Mouse (Mus musculus): ENCODE data around the gene Ccdc102a. TPM values are rescaled to one million over a fixed set of nuclear protein-coding genes. Genes with fewer than 3 reads are reported as not detected.

Gene Ccdc102a
- total and polyA plus RNA-seq, 3 experiments = 5.0 to 6.4 (median 5.7) TPM

GRCm38 (mm10) chr8:94913061-94913660 is 4.7 kb downstream of the Ccdc102a start:
- Histone ChIP-seq H3K79me2 (replicated peaks; ENCODE audit: control insufficient read depth, insufficient read depth, low read length) (no peaks in the 10 kb centered on the region), H3K27ac (no peak overlapping the region), H3K4me3 (0 out of 2 replicates have a peak overlapping the region, but pooled peaks have one; percentile 23), H3K27me3 (ENCODE audit: control insufficient read depth, insufficient read depth, low read length) (no peaks in the 10 kb centered on the region), H3K36me3 (ENCODE audit: control insufficient read depth, insufficient read depth, low read length) (no peaks in the 10 kb centered on the region), H3K9ac (ENCODE audit: low read depth, low read length) (0 out of 2 replicates have a peak overlapping the region, but pooled peaks have one; percentile 4), H3K4me1 (ENCODE audit: control insufficient read depth, insufficient read depth, low read length) (peaks cover 10% of the 10 kb centered on the region)
- peak; percentile 56 to 57 for DNase-seq
- no peak for TF ChIP-seq POLR2A (IDR thresholded peaks at IDR 0.05; ENCODE audit: insufficient read depth, low read depth, low read length)
- peak; percentile 69 for TF ChIP-seq CTCF (IDR thresholded peaks at IDR 0.05)
- WGBS = 52% methylated on average over 76 of the region's 77 CpGs
- intact Hi-C loops (cut with DNase I) = no loop called here

GRCm38 (mm10) chr8:94908847-94909246 is 9.1 kb downstream of the Ccdc102a start:
- intact Hi-C loops (cut with DNase I) = loop anchor here (1.0 to 5.0 kb wide), 4 partner anchors 34 to 202 kb away; no protein-coding TSS in a partner anchor
- peak overlapping the region; percentile 11; the same call in 1 of the 2 replicates for H3K4me3 ChIP-seq
- peaks cover 17% of the 10 kb centered on the region for H3K4me1 ChIP-seq (ENCODE audit: control insufficient read depth, insufficient read depth, low read length)
- TF ChIP-seq CTCF (IDR thresholded peaks at IDR 0.05) = no peak; the same call in 1 of the 2 replicates
- peak; percentile 97 for TF ChIP-seq EP300 (IDR thresholded peaks at IDR 0.05; ENCODE audit: insufficient read depth, low read depth, low read length)
- peaks cover 2% of the 10 kb centered on the region; the same call in 1 of the 2 replicates for H3K36me3 ChIP-seq (ENCODE audit: control insufficient read depth, insufficient read depth, low read length)
- no peaks in the 10 kb centered on the region for H3K79me2 ChIP-seq (replicated peaks; ENCODE audit: control insufficient read depth, insufficient read depth, low read length)
- 3% methylated on average over 4 of the region's 4 CpGs for WGBS
- peak; percentile 83 to 87 for DNase-seq
- H3K27ac ChIP-seq = peak overlapping the region; percentile 78
- H3K27me3 ChIP-seq (ENCODE audit: control insufficient read depth, insufficient read depth, low read length) = no peaks in the 10 kb centered on the region
- no peak overlapping the region for H3K9ac ChIP-seq (ENCODE audit: low read depth, low read length)

GRCm38 (mm10) chr8:94907591-94908300 is 10.2 kb downstream of the Ccdc102a start:
- Histone ChIP-seq H3K27ac (peak overlapping the region; percentile 78), H3K4me3 (no peak overlapping the region; the same call in 1 of the 2 replicates), H3K9ac (ENCODE audit: low read depth, low read length) (peak overlapping the region; percentile 56), H3K4me1 (ENCODE audit: control insufficient read depth, insufficient read depth, low read length) (peaks cover 17% of the 10 kb centered on the region), H3K36me3 (ENCODE audit: control insufficient read depth, insufficient read depth, low read length) (peaks cover 2% of the 10 kb centered on the region; the same call in 1 of the 2 replicates), H3K79me2 (replicated peaks; ENCODE audit: control insufficient read depth, insufficient read depth, low read length) (no peaks in the 10 kb centered on the region), H3K27me3 (ENCODE audit: control insufficient read depth, insufficient read depth, low read length) (no peaks in the 10 kb centered on the region)
- peak; percentile 48 to 59 for DNase-seq
- intact Hi-C loops (cut with DNase I) = loop anchor here (1.0 to 5.0 kb wide), 4 partner anchors 32 to 200 kb away; no protein-coding TSS in a partner anchor
- TF ChIP-seq CTCF (IDR thresholded peaks at IDR 0.05) = peak; percentile 31
- no peak for TF ChIP-seq EP300 (IDR thresholded peaks at IDR 0.05; ENCODE audit: insufficient read depth, low read depth, low read length)
- 54% methylated on average over 18 of the region's 18 CpGs for WGBS

DNA sequence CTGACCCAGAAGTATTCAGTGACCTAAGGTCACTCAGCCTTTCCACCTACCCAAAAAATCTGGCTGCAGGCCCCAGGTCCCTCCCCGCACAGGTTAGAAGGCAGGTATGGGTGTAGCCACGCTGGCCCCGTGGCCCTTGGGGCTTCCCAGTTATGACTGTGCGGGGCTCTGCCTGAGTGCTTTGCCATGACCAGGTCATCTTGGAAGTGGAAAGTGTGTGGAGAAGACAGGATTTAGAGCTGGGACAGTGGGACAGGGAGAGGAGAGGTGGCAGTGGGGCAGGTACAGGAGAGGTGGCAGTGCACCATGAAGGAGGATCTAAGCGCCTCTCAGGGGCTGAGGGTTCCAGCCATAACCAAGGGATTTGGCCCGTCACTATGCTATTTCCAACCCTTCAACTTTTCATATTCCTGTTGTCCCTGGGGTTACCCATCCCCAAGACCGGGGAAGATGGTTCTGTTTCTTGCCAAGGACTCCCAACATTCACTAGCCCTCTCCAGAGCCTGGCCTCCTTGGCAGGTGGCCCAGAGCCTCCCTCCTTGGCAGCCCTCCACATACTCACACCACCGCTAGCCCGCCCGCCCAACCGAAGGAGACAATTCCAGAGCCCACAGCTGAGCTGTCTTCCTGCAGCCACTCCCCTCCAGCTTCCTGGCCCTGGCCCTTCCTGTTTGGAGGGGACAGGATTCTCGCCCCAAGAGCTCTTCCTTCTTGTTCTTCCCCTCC is 13.3 kb downstream of the Ccdc102a start:
- WGBS = 41% methylated on average over 12 of the region's 12 CpGs
- H3K4me3 ChIP-seq = no peak overlapping the region
- H3K36me3 ChIP-seq (ENCODE audit: control insufficient read depth, insufficient read depth, low read length) = peaks cover 2% of the 10 kb centered on the region

DNA sequence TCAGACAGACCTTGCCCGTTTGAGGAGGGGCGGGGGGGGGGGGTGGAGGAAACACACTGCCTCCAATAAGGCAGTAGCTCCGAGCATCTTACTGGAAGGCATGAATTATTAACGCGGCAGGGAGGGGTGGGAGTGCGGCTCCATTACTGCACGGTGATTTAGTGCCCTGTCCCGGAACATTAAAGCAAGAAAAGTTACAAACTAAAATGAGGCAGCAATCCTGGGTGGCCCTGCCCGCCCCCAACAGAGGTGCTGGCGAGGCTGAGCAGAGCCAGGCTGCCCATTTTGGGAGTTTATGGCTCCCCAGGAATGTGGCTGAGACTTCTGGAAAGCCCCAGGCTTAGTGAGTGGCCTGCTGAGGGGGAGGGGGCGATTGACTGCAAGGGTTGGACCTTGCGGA is 14.2 kb downstream of the Ccdc102a start:
- peaks cover 26% of the 10 kb centered on the region for H3K4me1 ChIP-seq (ENCODE audit: control insufficient read depth, insufficient read depth, low read length)
- intact Hi-C loops (cut with DNase I) = no loop called here
- H3K79me2 ChIP-seq (replicated peaks; ENCODE audit: control insufficient read depth, insufficient read depth, low read length) = no peaks in the 10 kb centered on the region
- no peak overlapping the region for H3K9ac ChIP-seq (ENCODE audit: low read depth, low read length)
- H3K36me3 ChIP-seq (ENCODE audit: control insufficient read depth, insufficient read depth, low read length) = peaks cover 2% of the 10 kb centered on the region
- no peak overlapping the region for H3K27ac ChIP-seq
- no peak for DNase-seq
- TF ChIP-seq CTCF (IDR thresholded peaks at IDR 0.05) = no peak
- no peak for TF ChIP-seq POLR2A (IDR thresholded peaks at IDR 0.05; ENCODE audit: insufficient read depth, low read depth, low read length)
- no peak for TF ChIP-seq EP300 (IDR thresholded peaks at IDR 0.05; ENCODE audit: insufficient read depth, low read depth, low read length)
- no peaks in the 10 kb centered on the region for H3K27me3 ChIP-seq (ENCODE audit: control insufficient read depth, insufficient read depth, low read length)
- no peak overlapping the region for H3K4me3 ChIP-seq
- WGBS = 85% methylated on average over 12 of the region's 12 CpGs

More for the DNA sequence above, 13.3 kb downstream of the Ccdc102a start:
- Histone ChIP-seq H3K4me1 (ENCODE audit: control insufficient read depth, insufficient read depth, low read length) (peaks cover 26% of the 10 kb centered on the region), H3K27me3 (ENCODE audit: control insufficient read depth, insufficient read depth, low read length) (no peaks in the 10 kb centered on the region), H3K27ac (peak overlapping the region; percentile 79), H3K9ac (ENCODE audit: low read depth, low read length) (no peak overlapping the region), H3K79me2 (replicated peaks; ENCODE audit: control insufficient read depth, insufficient read depth, low read length) (no peaks in the 10 kb centered on the region)
- peak; percentile 91 to 93 for DNase-seq
- peak; percentile 83 for TF ChIP-seq EP300 (IDR thresholded peaks at IDR 0.05; ENCODE audit: insufficient read depth, low read depth, low read length)
- no peak for TF ChIP-seq CTCF (IDR thresholded peaks at IDR 0.05)
- intact Hi-C loops (cut with DNase I) = loop anchor here (5.0 kb wide), 1 partner anchor 197 kb away; no protein-coding TSS in a partner anchor
